Mouse (Mus musculus): Measurements from ENCODE around the gene Zbtb20.

DNA sequence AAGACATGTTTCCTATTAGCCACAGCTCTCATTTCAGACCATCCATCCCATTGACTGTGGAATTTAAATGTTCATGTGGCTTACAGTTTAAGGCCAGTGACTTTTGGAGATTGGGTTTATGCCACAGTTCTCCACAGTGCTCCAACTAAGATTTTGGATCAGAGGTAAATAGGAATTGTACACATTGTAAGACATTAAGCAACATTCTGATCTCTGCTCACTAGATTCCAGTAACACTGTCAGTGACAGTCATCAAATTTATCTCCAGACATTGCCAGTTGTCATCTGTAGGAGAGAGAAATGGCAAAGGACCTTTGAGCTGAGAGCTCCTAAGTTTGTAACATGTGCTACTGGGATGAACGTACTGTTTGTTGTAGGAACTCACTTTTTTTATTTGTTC lies 452.5 kb downstream of the Zbtb20 start:
- no peak for TF ChIP-seq CTCF (IDR thresholded peaks at IDR 0.05; ENCODE audit: insufficient read depth, low read depth, low read length)
- no peak for TF ChIP-seq POLR2A (IDR thresholded peaks at IDR 0.05; ENCODE audit: insufficient read depth, low read depth, low read length)

Measured in olfactory bulb, adult 2 months (tissue).